Mouse (Mus musculus) right cerebral cortex, adult 18-20 months (tissue): ENCODE measurements at regions not wholly inside any gene's neighbourhood (a gene's known extent, or its start where the extent isn't known, plus 50 kb on each side); places are given as distances from the start of the nearest gene placed in this dataset.
A peak's percentile ranks its signal among the peaks of the same experiment; 100 is the strongest.

Experiments
- DNase-seq: peaks from one replicate; pipeline ENCODE4 v3.0.0; 2022; ENCODE audit warnings: mixed read lengths

GRCm38 (mm10) chrX:14960294-14960693 lies 749.3 kb downstream of the H2al1n start:
- DNase-seq, result no peak

- DNase-seq, result peak; percentile 26
Observed at GRCm38 (mm10) chrX:15007023-15007422, 796.1 kb downstream of the H2al1n start.
